Comparison of ENCODE assay signal across 9 mouse cellular contexts in the genomic region with DNA sequence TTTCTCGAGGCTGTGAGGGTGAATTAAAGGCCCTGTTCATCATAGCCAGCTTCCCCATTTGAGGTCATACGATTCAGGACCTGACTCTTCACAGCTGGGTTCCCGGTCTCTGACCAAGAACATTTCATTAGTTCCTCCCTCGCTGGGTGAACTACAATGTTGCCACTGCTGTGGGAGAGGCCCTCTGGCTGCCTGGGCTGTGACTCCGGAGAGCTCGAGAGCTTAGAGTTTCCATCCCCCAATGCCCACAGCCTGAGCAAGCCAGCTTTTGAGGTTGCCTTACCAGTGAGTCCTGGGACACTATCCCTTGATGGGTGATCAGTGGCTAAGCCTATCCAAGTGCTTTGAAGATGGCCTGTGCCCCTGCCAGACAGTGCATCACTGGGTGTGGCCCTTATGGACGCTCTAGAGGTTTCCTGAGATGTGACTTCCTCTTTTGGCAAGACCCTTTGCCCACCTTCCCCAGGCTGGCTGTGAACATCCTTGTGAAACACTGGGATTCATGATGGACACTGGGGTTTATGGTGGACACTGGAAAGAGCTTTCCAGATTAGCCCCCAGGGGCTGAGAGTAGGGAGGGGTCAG. TPM values are rescaled to one million over a fixed set of nuclear protein-coding genes. Genes with fewer than 3 reads are reported as not detected.
DNase-seq lines count a peak whose midpoint lies in the region; ATAC-seq lines count a peak whose summit lies in the region.
"Had no signal": no experiment of that assay in that cellular context is flagged by ENCODE, and none has a peak within 500 bp of the region (broad histone marks: within the 10 kb centered on the region; RNA-seq: fewer than 3 reads in every experiment).

No protein-coding gene starts in this region.

- no peak overlapping the region; the same call in 1 of the 2 replicates for H3K27ac ChIP-seq in hindbrain, embryonic 12.5 days
- no peak overlapping the region for H3K27ac ChIP-seq in hindbrain, embryonic 10.5 days
- H3K27ac ChIP-seq in brown adipose tissue, adult 24 weeks (replicated peaks; ENCODE audit: low read depth, low read length): peak overlapping the region; percentile 46; the same call in 1 of the 2 replicates
- peak overlapping the region; percentile 34; the same call in 1 of the 2 replicates for H3K27ac ChIP-seq in liver, embryonic 13.5 days
- H3K27ac ChIP-seq in neural tube, embryonic 12.5 days: no peak overlapping the region

- no peak overlapping the region for H3K9ac ChIP-seq in hindbrain, embryonic 12.5 days
- H3K9ac ChIP-seq in liver, embryonic 13.5 days: peak overlapping the region; percentile 39; the same call in 1 of the 2 replicates
- no peak overlapping the region for H3K9ac ChIP-seq in neural tube, embryonic 12.5 days

- no peak for DNase-seq in hindbrain, embryonic 10.5 days (ENCODE audit: low spot score)
- DNase-seq in liver, embryonic 13.5 days: no peak
- no peak for DNase-seq in gastrocnemius, postnatal 14 days
- DNase-seq in cerebellum, postnatal 10 days: no peak
- no peak for DNase-seq in ovary, postnatal 10 days (ENCODE audit: low spot score)
- DNase-seq: thymus, postnatal 14 days had no signal

- ATAC-seq in hindbrain, embryonic 12.5 days (ENCODE audit: low FRiP score): no peak
- no peak for ATAC-seq in liver, embryonic 13.5 days (ENCODE audit: low read depth)
- ATAC-seq in neural tube, embryonic 12.5 days (ENCODE audit: low FRiP score, low read depth): no peak

- H3K9me3 ChIP-seq in hindbrain, embryonic 12.5 days (replicated peaks): no peaks in the 10 kb centered on the region
- no peaks in the 10 kb centered on the region for H3K9me3 ChIP-seq in hindbrain, embryonic 10.5 days
- no peaks in the 10 kb centered on the region for H3K9me3 ChIP-seq in liver, embryonic 13.5 days (replicated peaks)
- no peaks in the 10 kb centered on the region for H3K9me3 ChIP-seq in neural tube, embryonic 12.5 days

- WGBS in hindbrain, embryonic 12.5 days: 63% methylated on average over 7 of the region's 7 CpGs
- WGBS in hindbrain, embryonic 10.5 days: 70% methylated on average over 7 of the region's 7 CpGs
- 27% methylated on average over 7 of the region's 7 CpGs for WGBS in liver, embryonic 13.5 days (ENCODE audit: insufficient replicate concordance)
- WGBS in neural tube, embryonic 12.5 days: 55% methylated on average over 7 of the region's 7 CpGs

- no peaks in the 10 kb centered on the region for H3K27me3 ChIP-seq in hindbrain, embryonic 12.5 days
- H3K27me3 ChIP-seq in hindbrain, embryonic 10.5 days (ENCODE audit: insufficient read depth, poor library complexity, severe bottlenecking): no peaks in the 10 kb centered on the region
- H3K27me3 ChIP-seq in liver, embryonic 13.5 days: no peaks in the 10 kb centered on the region
- no peaks in the 10 kb centered on the region for H3K27me3 ChIP-seq in neural tube, embryonic 12.5 days (replicated peaks)

- no peak overlapping the region for H3K4me3 ChIP-seq in hindbrain, embryonic 12.5 days
- no peak overlapping the region for H3K4me3 ChIP-seq in hindbrain, embryonic 10.5 days
- peak overlapping the region; percentile 31 for H3K4me3 ChIP-seq in brown adipose tissue, adult 24 weeks (ENCODE audit: insufficient read depth, low read depth, low read length)
- H3K4me3 ChIP-seq in liver, embryonic 13.5 days (replicated peaks): 0 out of 2 replicates have a peak overlapping the region, but pooled peaks have one; percentile 11
- H3K4me3 ChIP-seq in neural tube, embryonic 12.5 days: no peak overlapping the region

- peaks cover 40% of the 10 kb centered on the region for H3K4me1 ChIP-seq in hindbrain, embryonic 12.5 days
- peaks cover 58% of the 10 kb centered on the region for H3K4me1 ChIP-seq in hindbrain, embryonic 10.5 days (replicated peaks)
- peaks cover 7% of the 10 kb centered on the region; the same call in 1 of the 2 replicates for H3K4me1 ChIP-seq in brown adipose tissue, adult 24 weeks (ENCODE audit: control insufficient read depth, insufficient read depth, insufficient read length, low read length)
- H3K4me1 ChIP-seq in liver, embryonic 13.5 days (replicated peaks): peaks cover 42% of the 10 kb centered on the region
- peaks cover 30% of the 10 kb centered on the region for H3K4me1 ChIP-seq in neural tube, embryonic 12.5 days

- peak overlapping the region; percentile 86 for H3K4me2 ChIP-seq in hindbrain, embryonic 12.5 days (replicated peaks)
- peak overlapping the region; percentile 98 for H3K4me2 ChIP-seq in liver, embryonic 13.5 days
- peak overlapping the region; percentile 78; the same call in 1 of the 2 replicates for H3K4me2 ChIP-seq in neural tube, embryonic 12.5 days (replicated peaks)

- H3K36me3 ChIP-seq in hindbrain, embryonic 12.5 days: peaks cover 22% of the 10 kb centered on the region
- H3K36me3 ChIP-seq in hindbrain, embryonic 10.5 days: peaks cover 24% of the 10 kb centered on the region
- H3K36me3 ChIP-seq in liver, embryonic 13.5 days: peaks cover 10% of the 10 kb centered on the region
- H3K36me3 ChIP-seq in neural tube, embryonic 12.5 days: peaks cover 17% of the 10 kb centered on the region

- intact Hi-C loops in gastrocnemius, postnatal 14 days (cut with DNase I; ENCODE audit: low total_unique reads): no loop called here

RNA-seq across cellular contexts. Expression of a gene that starts 2.1 kb away (rescaled TPM):
- polyA plus RNA-seq in hindbrain, embryonic 12.5 days (2016; fragmentation: Nextera tagmentation; extraction: Ambion mirVana): 110 and 113 TPM in 2 replicates
- 54.8 and 82.1 TPM in 2 replicates for polyA plus RNA-seq in hindbrain, embryonic 10.5 days (2016; fragmentation: Nextera tagmentation; extraction: Ambion mirVana)
- 6.7 and 6.8 TPM in 2 replicates for polyA plus RNA-seq in brown adipose tissue, adult 24 weeks (2012; ENCODE audit: insufficient read depth, insufficient read length, missing spikeins)
- 15.6 and 16.1 TPM in 2 replicates for polyA plus RNA-seq in liver, embryonic 13.5 days (2015; fragmentation: Nextera tagmentation; extraction: Ambion mirVana)
- 121 and 126 TPM in 2 replicates for polyA plus RNA-seq in neural tube, embryonic 12.5 days (2016; fragmentation: Nextera tagmentation; extraction: Ambion mirVana)
- 10 to 100 TPM; 16.1 to 17.0 TPM for total RNA-seq in gastrocnemius, postnatal 14 days (2021)

RNA-seq across cellular contexts. Expression of a gene that starts 21.4 kb away (rescaled TPM):
- polyA plus RNA-seq in hindbrain, embryonic 12.5 days (2016; fragmentation: Nextera tagmentation; extraction: Ambion mirVana): 344 and 345 TPM in 2 replicates
- polyA plus RNA-seq in hindbrain, embryonic 10.5 days (2016; fragmentation: Nextera tagmentation; extraction: Ambion mirVana): 307 and 334 TPM in 2 replicates
- 1.4 and 3.0 TPM in 2 replicates for polyA plus RNA-seq in brown adipose tissue, adult 24 weeks (2012; ENCODE audit: insufficient read depth, insufficient read length, missing spikeins)
- 21.8 and 22.5 TPM in 2 replicates for polyA plus RNA-seq in liver, embryonic 13.5 days (2015; fragmentation: Nextera tagmentation; extraction: Ambion mirVana)
- polyA plus RNA-seq in neural tube, embryonic 12.5 days (2016; fragmentation: Nextera tagmentation; extraction: Ambion mirVana): 265 and 278 TPM in 2 replicates
- total RNA-seq in gastrocnemius, postnatal 14 days (2021): 10 to 100 TPM; 33.9 to 47.3 TPM

RNA-seq across cellular contexts. Expression of a gene that starts 27.8 kb away (rescaled TPM):
- polyA plus RNA-seq in hindbrain, embryonic 12.5 days (2016; fragmentation: Nextera tagmentation; extraction: Ambion mirVana): 349 and 383 TPM in 2 replicates
- polyA plus RNA-seq in hindbrain, embryonic 10.5 days (2016; fragmentation: Nextera tagmentation; extraction: Ambion mirVana): 412 and 491 TPM in 2 replicates
- 2,044 and 2,390 TPM in 2 replicates for polyA plus RNA-seq in brown adipose tissue, adult 24 weeks (2012; ENCODE audit: insufficient read depth, insufficient read length, missing spikeins)
- 242 TPM in 2 replicates for polyA plus RNA-seq in liver, embryonic 13.5 days (2015; fragmentation: Nextera tagmentation; extraction: Ambion mirVana)
- polyA plus RNA-seq in neural tube, embryonic 12.5 days (2016; fragmentation: Nextera tagmentation; extraction: Ambion mirVana): 403 and 410 TPM in 2 replicates
- total RNA-seq in gastrocnemius, postnatal 14 days (2021): 100 to 1,000 TPM; 480 to 609 TPM

Comparison
In these comparisons a context has a peak if more than half of its experiments do, and no peak if none do; other contexts are left out.
1. H3K27ac ChIP-seq: peak in brown adipose tissue, adult 24 weeks (single experiment) and liver, embryonic 13.5 days (single experiment); none in hindbrain, embryonic 12.5 days (single experiment), hindbrain, embryonic 10.5 days (single experiment) and neural tube, embryonic 12.5 days (single experiment).
2. H3K4me3 ChIP-seq: peak in brown adipose tissue, adult 24 weeks (single experiment) and liver, embryonic 13.5 days (single experiment); none in hindbrain, embryonic 12.5 days (single experiment), hindbrain, embryonic 10.5 days (single experiment) and neural tube, embryonic 12.5 days (single experiment).
3. RNA of a gene that starts 21.4 kb away (polyA plus RNA-seq): 344 to 345 TPM in hindbrain, embryonic 12.5 days, 307 to 334 TPM in hindbrain, embryonic 10.5 days and 265 to 278 TPM in neural tube, embryonic 12.5 days; 21.8 to 22.5 TPM in liver, embryonic 13.5 days and 1.4 to 3.0 TPM in brown adipose tissue, adult 24 weeks; every median in the first group is over 10 times any median in the second.
4. Peak in every context shown above with its lines, with median percentiles within 50 percentile points of each other: H3K4me2 ChIP-seq.